8 mouse cellular contexts compared by ENCODE assay signal in genomic region chr11:81462199-81462598, GRCm38 (mm10).
DNase-seq lines count a peak whose midpoint lies in the region; ATAC-seq and TF ChIP-seq lines count a peak whose summit lies in the region.

No protein-coding gene starts in this region.

- H3K4me1 ChIP-seq in kidney, embryonic 14.5 days (ENCODE audit: control insufficient read depth, insufficient read depth, low read length), result no peaks in the 10 kb centered on the region
- H3K4me1 ChIP-seq in hindbrain, postnatal 0 days (ENCODE audit: insufficient read depth, low read length), result no peaks in the 10 kb centered on the region

- intact Hi-C loops in gastrocnemius, postnatal 14 days (cut with DNase I; ENCODE audit: low total_unique reads), result no loop called here

- H3K27me3 ChIP-seq in kidney, embryonic 14.5 days (ENCODE audit: control insufficient read depth, insufficient read depth, low read length), result no peaks in the 10 kb centered on the region
- H3K27me3 ChIP-seq in hindbrain, postnatal 0 days (ENCODE audit: insufficient read depth, low read length), result no peaks in the 10 kb centered on the region

- H3K4me3 ChIP-seq in kidney, embryonic 14.5 days (ENCODE audit: low read length), result no peak overlapping the region
- no peak overlapping the region for H3K4me3 ChIP-seq in hindbrain, postnatal 0 days (ENCODE audit: low read length)

- no peaks in the 10 kb centered on the region for H3K36me3 ChIP-seq in kidney, embryonic 14.5 days (ENCODE audit: control insufficient read depth, insufficient read depth, low read length)
- no peaks in the 10 kb centered on the region for H3K36me3 ChIP-seq in hindbrain, postnatal 0 days (ENCODE audit: insufficient read depth, low read length)

- no peak overlapping the region for H3K27ac ChIP-seq in kidney, embryonic 14.5 days (ENCODE audit: low read depth, low read length)
- H3K27ac ChIP-seq in hindbrain, postnatal 0 days, result no peak overlapping the region

- no peak overlapping the region for H3K9ac ChIP-seq in kidney, embryonic 14.5 days (ENCODE audit: low read depth, low read length)
- H3K9ac ChIP-seq in hindbrain, postnatal 0 days (replicated peaks; ENCODE audit: low read length), result no peak overlapping the region

- no peak for ATAC-seq in kidney, embryonic 14.5 days (ENCODE audit: low FRiP score, low TSS enrichment)
- no peak for ATAC-seq in hindbrain, postnatal 0 days
- no peak for ATAC-seq in activated CD4-positive, CD25-positive, alpha-beta regulatory T cell, adult 4 months

- no peak overlapping the region for H3K4me2 ChIP-seq in kidney, embryonic 14.5 days (replicated peaks; ENCODE audit: low read depth, low read length)
- H3K4me2 ChIP-seq in hindbrain, postnatal 0 days (ENCODE audit: low read depth, low read length), result no peak overlapping the region

- TF ChIP-seq CTCF in hindbrain, postnatal 0 days (IDR thresholded peaks at IDR 0.05; ENCODE audit: low read depth), result peak; percentile 71

- 0 out of 2 replicates have a peak, but pooled peaks cover 2% of the 10 kb centered on the region for H3K9me3 ChIP-seq in kidney, embryonic 14.5 days (ENCODE audit: control insufficient read depth, low read length)
- no peaks in the 10 kb centered on the region for H3K9me3 ChIP-seq in hindbrain, postnatal 0 days (ENCODE audit: low read length)

- WGBS in kidney, embryonic 14.5 days, result 11% methylated on average over 5 of the region's 5 CpGs
- 6% methylated on average over 5 of the region's 5 CpGs for WGBS in hindbrain, postnatal 0 days

- DNase-seq in kidney, adult 11 months, result peak; percentile 7
- peak; percentile 4 for DNase-seq in NIH3T3 (ENCODE audit: low read depth)
- peak; percentile 5 for DNase-seq in cerebellum, adult 8-10 months
- DNase-seq in hindbrain, postnatal 0 days (ENCODE audit: low spot score), result peak; percentile 82
- peak; percentile 61 for DNase-seq in lung, postnatal 36 days
- DNase-seq in gastrocnemius, postnatal 14 days, result no peak
